Mouse (Mus musculus) adrenal gland, postnatal 0 days (tissue): ENCODE measurements around the gene Ranbp6. TPM values are rescaled to one million over a fixed set of nuclear protein-coding genes. Genes with fewer than 3 reads are reported as not detected.

Experiments
- polyA plus RNA-seq: library from polyadenylated mRNA; unstranded; fragments of >200 nt; fragmentation: Nextera tagmentation; extraction: Ambion mirVana; gene quantifications from 2 replicates; pipeline ENCODE4 v1.2.1, GENCODE M21; 2015

Gene Ranbp6
- polyA plus RNA-seq, result 12.5 and 13.3 TPM in 2 replicates

GRCm38 (mm10) chr19:29812581-29813460, at the start of gene Ranbp6:
Ranbp6 (minus strand) TSS chr19:29812974.

GRCm38 (mm10) chr19:29805917-29806785, 6.6 kb downstream of the Ranbp6 start, which contains the start of gene 9930021J03Rik:
9930021J03Rik (minus strand) TSS chr19:29805989.

Other genes starting within 250 kb of the Ranbp6 start
- gene Ermp1, start 164.6 kb downstream of the Ranbp6 start, polyA plus RNA-seq, result 11.7 and 27.6 TPM in 2 replicates
- not detected in 2 replicates for gene Mlana, start 115.2 kb downstream of the Ranbp6 start, polyA plus RNA-seq
- 3.4 and 4.2 TPM in 2 replicates for gene 9930021J03Rik, start 7.0 kb downstream of the Ranbp6 start, polyA plus RNA-seq
- gene Il33, start 112.1 kb upstream of the Ranbp6 start, polyA plus RNA-seq, result 45.8 and 69.7 TPM in 2 replicates
- gene Trpd52l3, start 190.8 kb upstream of the Ranbp6 start, polyA plus RNA-seq, result not detected in 2 replicates
- gene Uhrf2, start 217.5 kb upstream of the Ranbp6 start, polyA plus RNA-seq, result 29.2 and 34.0 TPM in 2 replicates